Mouse (Mus musculus) gastrocnemius, postnatal 4 days (tissue): ENCODE measurements around the gene Ttc37. TPM values are rescaled to one million over a fixed set of nuclear protein-coding genes. Genes with fewer than 3 reads are reported as not detected.

Experiments
- DNase-seq, 2 experiments: peaks; one replicate each; pipeline ENCODE4 v3.0.0; 2021 to 2022; ENCODE audit warnings: low spot score in 2 of 2, mixed read lengths in 2 of 2
- total RNA-seq, 2 experiments: library from RNA; stranded (reverse); gene quantifications; 2 replicates each; pipeline ENCODE4 v1.2.3; 2021

Ttc37 gene
- total RNA-seq, 2 experiments from 2014 or later = 17.5 to 19.4 TPM

- DNase-seq = no peak
Measured at GRCm38 (mm10) chr13:76157099-76157498, 58.6 kb downstream of the Ttc37 start.

- no peak for DNase-seq
Measured at GRCm38 (mm10) chr13:76157508-76157907, 59.0 kb downstream of the Ttc37 start.

GRCm38 (mm10) chr13:76160587-76160986, 62.1 kb downstream of the Ttc37 start:
- DNase-seq = no peak

GRCm38 (mm10) chr13:76174297-76174696, 75.8 kb downstream of the Ttc37 start:
- no peak for DNase-seq

- DNase-seq = no peak
Measured at GRCm38 (mm10) chr13:76178700-76179099, 80.2 kb downstream of the Ttc37 start.

GRCm38 (mm10) chr13:76187651-76188050, 89.1 kb downstream of the Ttc37 start:
- DNase-seq = no peak

GRCm38 (mm10) chr13:76189190-76189589, 90.7 kb downstream of the Ttc37 start:
- no peak for DNase-seq

- DNase-seq = no peak
Measured at GRCm38 (mm10) chr13:76190273-76190672, 91.7 kb downstream of the Ttc37 start.

GRCm38 (mm10) chr13:76194937-76195336, 96.4 kb downstream of the Ttc37 start:
- no peak for DNase-seq

- no peak for DNase-seq
Measured at GRCm38 (mm10) chr13:76195431-76196138, 97.1 kb downstream of the Ttc37 start.

- no peak for DNase-seq
Measured at GRCm38 (mm10) chr13:76197297-76197848, 98.8 kb downstream of the Ttc37 start.

- DNase-seq = no peak
Measured at GRCm38 (mm10) chr13:76199943-76200342, 101.4 kb downstream of the Ttc37 start.

GRCm38 (mm10) chr13:76214928-76215327, 116.4 kb downstream of the Ttc37 start:
- DNase-seq = no peak

- no peak for DNase-seq
Measured at GRCm38 (mm10) chr13:76215397-76215796, 116.9 kb downstream of the Ttc37 start.

Other genes starting within 250 kb of the Ttc37 start
- gene Rhobtb3, start 154.8 kb upstream of the Ttc37 start, total RNA-seq = 10 to 100 TPM; 40.1 to 43.0 TPM
- under 1 TPM in 1 of 2 experiments, not detected in 1; 0.56 TPM for gene Spata9, start 131.6 kb upstream of the Ttc37 start, total RNA-seq
- 10 to 100 TPM; 10.1 to 13.3 TPM for gene Rfesd, start 80.0 kb upstream of the Ttc37 start, total RNA-seq
- not detected for gene Gpr150, start 41.7 kb upstream of the Ttc37 start, total RNA-seq
- 1 to 10 TPM; 5.4 to 6.9 TPM for gene Arsk, start 74 bp upstream of the Ttc37 start, total RNA-seq
- under 1 TPM; 0.10 to 0.42 TPM for gene Fam81b, start 206.3 kb downstream of the Ttc37 start, total RNA-seq